Mouse (Mus musculus) midbrain, embryonic 15.5 days (tissue): ENCODE results near the gene Gpd2. TPM values are rescaled to one million over a fixed set of nuclear protein-coding genes. Genes with fewer than 3 reads are reported as not detected.

ENCODE experiments used
- ATAC-seq: fragments of 200-750 bp; cut with Nextera tagmentation; replicated peaks from 2 replicates; pipeline ENCODE4 v1.8.0; 2017; ENCODE audit warnings: moderate TSS enrichment
- H3K27ac ChIP-seq: fragments of 300-500 bp; sonication (generic); 2 replicates; pipeline ENCODE4 v1.5.1; 2015; ENCODE audit warnings: mild to moderate bottlenecking, inconsistent platforms
- H3K27me3 ChIP-seq: fragments of 300-500 bp; sonication (generic); replicated peaks from 2 replicates; pipeline ENCODE4 v1.6.1; 2015; ENCODE audit warnings: inconsistent platforms
- H3K36me3 ChIP-seq: fragments of 300-500 bp; sonication (generic); replicated peaks from 2 replicates; pipeline ENCODE4 v1.6.1; 2015; ENCODE audit warnings: inconsistent platforms
- H3K4me1 ChIP-seq: fragments of 300-500 bp; sonication (generic); 2 replicates; pipeline ENCODE4 v1.6.1; 2015; ENCODE audit warnings: inconsistent platforms
- H3K4me2 ChIP-seq: fragments of 300-500 bp; sonication (generic); 2 replicates; pipeline ENCODE4 v1.6.1; 2015; ENCODE audit warnings: inconsistent platforms, mild to moderate bottlenecking, moderate library complexity
- H3K4me3 ChIP-seq: fragments of 300-500 bp; sonication (generic); 2 replicates; pipeline ENCODE4 v1.5.1; 2015; ENCODE audit warnings: mild to moderate bottlenecking, inconsistent platforms
- H3K9ac ChIP-seq: fragments of 300-500 bp; sonication (generic); 2 replicates; pipeline ENCODE4 v1.6.1; 2015; ENCODE audit warnings: mild to moderate bottlenecking, inconsistent platforms
- H3K9me3 ChIP-seq: fragments of 300-500 bp; sonication (generic); 2 replicates; pipeline ENCODE4 v1.6.1; 2016; ENCODE audit warnings: inconsistent platforms
- WGBS: fragments of 180-500 bp; shearing (Covaris S2); methylation state at CpG from one replicate; pipeline ENCODE4 v1.1.7; 2015; ENCODE audit warnings: mixed read lengths; 5-methylcytosine and 5-hydroxymethylcytosine counted together
- polyA plus RNA-seq: library from polyadenylated mRNA; unstranded; fragments of >200 nt; fragmentation: Nextera tagmentation; extraction: Ambion mirVana; gene quantifications from 2 replicates; pipeline ENCODE4 v1.2.1, GENCODE M21; 2015

Gene Gpd2
- polyA plus RNA-seq, 1 experiment from 2014 or later: 19.5 TPM

- Histone ChIP-seq H3K9me3 (no peaks in the 10 kb centered on the region), H3K4me1 (no peaks in the 10 kb centered on the region), H3K4me2 (no peak overlapping the region), H3K36me3 (no peaks in the 10 kb centered on the region), H3K9ac (no peak overlapping the region), H3K27ac (no peak overlapping the region), H3K4me3 (no peak overlapping the region), H3K27me3 (no peaks in the 10 kb centered on the region)
- no peak for ATAC-seq
- 93% methylated on average over 8 of the region's 8 CpGs for WGBS
These were observed 88.7 kb downstream of the Gpd2 start for GRCm38 (mm10) chr2:57326091-57326490.

GRCm38 (mm10) chr2:57329327-57329726 lies 91.9 kb downstream of the Gpd2 start:
- WGBS: 74% methylated on average over 7 of the region's 7 CpGs

GRCm38 (mm10) chr2:57330812-57331211 lies 93.4 kb downstream of the Gpd2 start:
- Histone ChIP-seq H3K4me3 (no peak overlapping the region), H3K27me3 (no peaks in the 10 kb centered on the region), H3K4me1 (no peaks in the 10 kb centered on the region), H3K9ac (no peak overlapping the region), H3K9me3 (no peaks in the 10 kb centered on the region), H3K36me3 (no peaks in the 10 kb centered on the region), H3K27ac (no peak overlapping the region), H3K4me2 (no peak overlapping the region)
- WGBS: 68% methylated on average over 3 of the region's 3 CpGs
- ATAC-seq: no peak

More at GRCm38 (mm10) chr2:57329327-57329726, 91.9 kb downstream of the Gpd2 start:
- no peak for ATAC-seq
- H3K4me3 ChIP-seq: no peak overlapping the region
- no peaks in the 10 kb centered on the region for H3K27me3 ChIP-seq
- no peak overlapping the region for H3K27ac ChIP-seq
- no peaks in the 10 kb centered on the region for H3K9me3 ChIP-seq
- H3K9ac ChIP-seq: no peak overlapping the region
- H3K36me3 ChIP-seq: no peaks in the 10 kb centered on the region
- H3K4me2 ChIP-seq: no peak overlapping the region
- no peaks in the 10 kb centered on the region for H3K4me1 ChIP-seq

GRCm38 (mm10) chr2:57331266-57331665 lies 93.8 kb downstream of the Gpd2 start:
- no peak overlapping the region for H3K4me3 ChIP-seq
- no peak overlapping the region for H3K27ac ChIP-seq
- H3K9me3 ChIP-seq: no peaks in the 10 kb centered on the region
- H3K4me2 ChIP-seq: no peak overlapping the region
- no peaks in the 10 kb centered on the region for H3K27me3 ChIP-seq
- no peaks in the 10 kb centered on the region for H3K4me1 ChIP-seq
- no peak for ATAC-seq
- no peaks in the 10 kb centered on the region for H3K36me3 ChIP-seq
- no peak overlapping the region for H3K9ac ChIP-seq
- 78% methylated on average over 8 of the region's 8 CpGs for WGBS

- Histone ChIP-seq H3K27ac (no peak overlapping the region), H3K4me1 (no peaks in the 10 kb centered on the region), H3K9me3 (no peaks in the 10 kb centered on the region), H3K27me3 (no peaks in the 10 kb centered on the region), H3K4me2 (no peak overlapping the region), H3K4me3 (no peak overlapping the region), H3K9ac (no peak overlapping the region), H3K36me3 (no peaks in the 10 kb centered on the region)
- no peak for ATAC-seq
- WGBS: 55% methylated on average over 6 of the region's 6 CpGs
These were observed 96.0 kb downstream of the Gpd2 start for GRCm38 (mm10) chr2:57333481-57333880.

- H3K9me3 ChIP-seq: no peaks in the 10 kb centered on the region
- H3K4me1 ChIP-seq: no peaks in the 10 kb centered on the region
- ATAC-seq: no peak
- H3K36me3 ChIP-seq: no peaks in the 10 kb centered on the region
- no peak overlapping the region for H3K9ac ChIP-seq
- no peak overlapping the region for H3K4me3 ChIP-seq
- WGBS: 89% methylated on average over 15 of the region's 15 CpGs
- no peak overlapping the region for H3K27ac ChIP-seq
- H3K27me3 ChIP-seq: no peaks in the 10 kb centered on the region
- no peak overlapping the region for H3K4me2 ChIP-seq
These were observed 98.0 kb downstream of the Gpd2 start for GRCm38 (mm10) chr2:57335397-57335796.

- Histone ChIP-seq H3K27me3 (no peaks in the 10 kb centered on the region), H3K36me3 (no peaks in the 10 kb centered on the region), H3K27ac (no peak overlapping the region), H3K9me3 (no peaks in the 10 kb centered on the region), H3K4me3 (no peak overlapping the region), H3K4me1 (no peaks in the 10 kb centered on the region), H3K9ac (no peak overlapping the region), H3K4me2 (no peak overlapping the region)
- ATAC-seq: no peak
- WGBS: 90% methylated on average over 16 of the region's 16 CpGs
These were observed 101.3 kb downstream of the Gpd2 start for GRCm38 (mm10) chr2:57338779-57339178.

- Histone ChIP-seq H3K36me3 (no peaks in the 10 kb centered on the region), H3K4me3 (no peak overlapping the region), H3K4me1 (no peaks in the 10 kb centered on the region), H3K9me3 (no peaks in the 10 kb centered on the region), H3K27me3 (no peaks in the 10 kb centered on the region), H3K4me2 (no peak overlapping the region), H3K9ac (no peak overlapping the region), H3K27ac (no peak overlapping the region)
- 27% methylated on average over 1 of the region's 1 CpGs for WGBS
- ATAC-seq: no peak
These were observed 105.5 kb downstream of the Gpd2 start for GRCm38 (mm10) chr2:57342910-57343309.

- H3K36me3 ChIP-seq: no peaks in the 10 kb centered on the region
- H3K9ac ChIP-seq: no peak overlapping the region
- no peaks in the 10 kb centered on the region for H3K27me3 ChIP-seq
- WGBS: 47% methylated on average over 9 of the region's 9 CpGs
- H3K4me3 ChIP-seq: no peak overlapping the region
- ATAC-seq: peak; percentile 78
- H3K9me3 ChIP-seq: no peaks in the 10 kb centered on the region
- no peak overlapping the region for H3K27ac ChIP-seq
- H3K4me1 ChIP-seq: peaks cover 8% of the 10 kb centered on the region; the same call in 1 of the 2 replicates
- no peak overlapping the region; the same call in 1 of the 2 replicates for H3K4me2 ChIP-seq
These were observed 113.2 kb downstream of the Gpd2 start for GRCm38 (mm10) chr2:57350615-57351014.

GRCm38 (mm10) chr2:57353722-57354432 lies 116.4 kb downstream of the Gpd2 start:
- Histone ChIP-seq H3K4me3 (no peak overlapping the region), H3K27me3 (no peaks in the 10 kb centered on the region), H3K9ac (no peak overlapping the region), H3K4me1 (peaks cover 8% of the 10 kb centered on the region; the same call in 1 of the 2 replicates), H3K9me3 (no peaks in the 10 kb centered on the region), H3K27ac (no peak overlapping the region), H3K4me2 (no peak overlapping the region), H3K36me3 (no peaks in the 10 kb centered on the region)
- 92% methylated on average over 9 of the region's 9 CpGs for WGBS
- no peak for ATAC-seq

- no peak for ATAC-seq
- H3K9me3 ChIP-seq: no peaks in the 10 kb centered on the region
- WGBS: 86% methylated on average over 3 of the region's 3 CpGs
- H3K9ac ChIP-seq: no peak overlapping the region
- H3K27me3 ChIP-seq: no peaks in the 10 kb centered on the region
- no peaks in the 10 kb centered on the region for H3K36me3 ChIP-seq
- H3K4me3 ChIP-seq: no peak overlapping the region
- peaks cover 8% of the 10 kb centered on the region; the same call in 1 of the 2 replicates for H3K4me1 ChIP-seq
- no peak overlapping the region for H3K27ac ChIP-seq
- H3K4me2 ChIP-seq: no peak overlapping the region
These were observed 117.4 kb downstream of the Gpd2 start for GRCm38 (mm10) chr2:57354848-57355247.

GRCm38 (mm10) chr2:57356222-57356822 lies 118.9 kb downstream of the Gpd2 start:
- ATAC-seq: no peak
- H3K4me1 ChIP-seq: no peaks in the 10 kb centered on the region
- H3K27me3 ChIP-seq: no peaks in the 10 kb centered on the region
- H3K27ac ChIP-seq: no peak overlapping the region
- no peak overlapping the region for H3K4me3 ChIP-seq
- H3K36me3 ChIP-seq: no peaks in the 10 kb centered on the region
- 86% methylated on average over 12 of the region's 12 CpGs for WGBS
- no peaks in the 10 kb centered on the region for H3K9me3 ChIP-seq
- no peak overlapping the region for H3K9ac ChIP-seq
- H3K4me2 ChIP-seq: no peak overlapping the region

- Histone ChIP-seq H3K4me1 (no peaks in the 10 kb centered on the region), H3K4me2 (no peak overlapping the region), H3K27me3 (no peaks in the 10 kb centered on the region), H3K9me3 (no peaks in the 10 kb centered on the region), H3K4me3 (no peak overlapping the region), H3K9ac (no peak overlapping the region), H3K36me3 (no peaks in the 10 kb centered on the region), H3K27ac (no peak overlapping the region)
- 88% methylated on average over 3 of the region's 3 CpGs for WGBS
- no peak for ATAC-seq
These were observed 125.1 kb downstream of the Gpd2 start for GRCm38 (mm10) chr2:57362503-57362902.
